Mouse (Mus musculus) frontal cortex, adult 2 months (tissue): Measurements from ENCODE around the gene Ddx55. TPM values are rescaled to one million over a fixed set of nuclear protein-coding genes. Genes with fewer than 3 reads are reported as not detected.
"Not testable (repeated sequence)": the region's sequence is repeated elsewhere in the genome, so short reads cannot be mapped to it uniquely, and the experiment has no call there.

ENCODE experiments used
- DNase-seq, 2 experiments: peaks; one replicate each; pipeline ENCODE4 v3.0.0; 2022; ENCODE audit warnings: low spot score in 1 of 2; ENCODE audit errors: extremely low spot score in 1 of 2
- polyA plus RNA-seq: library from polyadenylated mRNA; depleted of rRNA; stranded (reverse); fragments of >200 nt; gene quantifications from 2 replicates; pipeline ENCODE4 v1.2.3, GENCODE M21; 2012

Ddx55 gene
- polyA plus RNA-seq, 1 experiment, result 38.3 TPM

DNA sequence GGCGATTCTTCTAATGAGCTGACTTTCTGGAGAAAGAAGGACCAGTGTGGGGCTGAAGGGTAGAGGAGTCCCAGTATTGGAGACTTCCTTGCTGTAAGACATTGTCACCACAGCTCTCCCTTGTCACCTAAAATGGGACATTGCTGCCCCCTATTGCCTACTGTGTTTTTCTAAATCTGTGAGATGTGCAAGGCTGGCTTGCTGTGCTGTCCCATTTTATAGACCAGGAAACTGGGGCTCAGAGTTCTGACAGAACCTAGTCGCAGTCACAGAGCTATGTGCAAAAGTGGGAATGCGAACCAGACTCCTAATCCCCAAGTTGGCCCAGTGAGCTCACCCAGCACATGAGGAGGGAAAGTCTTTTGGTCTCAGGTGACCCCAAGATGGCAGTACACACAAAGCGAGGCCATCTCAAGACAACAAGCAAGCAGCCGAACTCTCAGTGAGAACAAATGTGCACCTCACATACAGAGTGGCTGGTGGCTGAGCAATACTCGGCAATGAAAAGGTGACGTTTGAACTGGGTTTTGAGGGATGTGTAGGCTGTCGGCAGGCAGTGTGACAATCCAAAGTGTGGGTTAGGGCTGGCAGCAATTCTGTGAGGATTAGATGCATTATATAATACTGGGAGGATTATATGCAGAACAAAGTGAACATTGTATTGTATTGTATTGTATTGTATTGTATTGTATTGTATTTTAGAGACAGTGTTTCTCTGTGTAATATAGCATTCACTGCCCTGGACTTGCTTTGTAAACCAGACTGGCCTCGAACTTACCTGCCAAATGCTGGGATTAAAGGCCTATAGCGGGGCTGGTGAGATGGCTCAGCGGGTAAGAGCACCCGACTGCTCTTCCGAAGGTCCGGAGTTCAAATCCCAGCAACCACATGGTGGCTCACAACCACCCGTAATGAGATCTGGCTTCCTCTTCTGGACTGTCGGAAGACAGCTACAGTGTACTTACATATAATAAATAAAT lies 13.6 kb upstream of the Ddx55 start:
- DNase-seq, result peak; percentile 52 to 90

DNA sequence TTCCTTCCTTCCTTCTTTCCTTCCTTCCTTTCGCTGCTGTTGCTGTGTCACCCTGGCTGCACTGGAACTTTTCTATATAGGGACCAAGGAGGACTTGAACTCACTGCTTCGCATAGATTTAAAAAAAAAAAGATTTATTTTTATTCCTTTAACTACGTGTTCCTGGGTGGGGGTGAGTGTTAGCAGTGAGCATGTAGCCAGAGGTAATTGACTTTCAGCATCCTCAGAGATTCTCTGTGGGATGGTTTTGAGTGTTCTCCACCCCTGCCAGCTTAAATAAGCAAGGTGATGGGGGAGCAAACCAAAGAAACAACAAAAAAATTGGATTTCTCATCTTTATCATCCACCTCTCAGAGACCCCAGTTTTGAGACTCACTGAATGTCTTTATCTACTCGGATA lies 12.8 kb upstream of the Ddx55 start:
- DNase-seq, result no peak

DNA sequence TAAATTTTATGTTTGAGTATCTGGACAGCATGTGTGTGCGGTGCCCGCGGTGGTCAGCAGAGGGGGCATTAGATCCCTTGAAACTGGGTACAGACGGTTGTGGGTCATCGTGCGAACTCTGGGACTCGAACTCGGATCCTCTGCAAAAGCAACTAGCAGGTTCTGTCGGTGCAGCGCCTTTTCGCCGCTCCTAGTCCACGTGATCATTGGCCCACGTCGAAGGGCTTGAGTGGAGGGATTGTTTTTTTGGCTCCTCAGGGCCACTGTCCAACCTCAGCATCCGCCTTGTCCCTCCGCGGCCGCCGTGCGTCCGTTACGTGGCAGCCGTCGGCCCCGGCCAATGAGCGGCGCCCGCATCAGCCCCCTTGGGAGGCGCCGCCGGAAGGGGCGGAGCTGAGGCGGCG lies 12.3 kb upstream of the Ddx55 start, which contains the start of gene Tmed2:
TSS of gene Tmed2 (plus strand) at position 313 of the 404 bp plus-strand sequence.
- peak; percentile 95 to 98 for DNase-seq

DNA sequence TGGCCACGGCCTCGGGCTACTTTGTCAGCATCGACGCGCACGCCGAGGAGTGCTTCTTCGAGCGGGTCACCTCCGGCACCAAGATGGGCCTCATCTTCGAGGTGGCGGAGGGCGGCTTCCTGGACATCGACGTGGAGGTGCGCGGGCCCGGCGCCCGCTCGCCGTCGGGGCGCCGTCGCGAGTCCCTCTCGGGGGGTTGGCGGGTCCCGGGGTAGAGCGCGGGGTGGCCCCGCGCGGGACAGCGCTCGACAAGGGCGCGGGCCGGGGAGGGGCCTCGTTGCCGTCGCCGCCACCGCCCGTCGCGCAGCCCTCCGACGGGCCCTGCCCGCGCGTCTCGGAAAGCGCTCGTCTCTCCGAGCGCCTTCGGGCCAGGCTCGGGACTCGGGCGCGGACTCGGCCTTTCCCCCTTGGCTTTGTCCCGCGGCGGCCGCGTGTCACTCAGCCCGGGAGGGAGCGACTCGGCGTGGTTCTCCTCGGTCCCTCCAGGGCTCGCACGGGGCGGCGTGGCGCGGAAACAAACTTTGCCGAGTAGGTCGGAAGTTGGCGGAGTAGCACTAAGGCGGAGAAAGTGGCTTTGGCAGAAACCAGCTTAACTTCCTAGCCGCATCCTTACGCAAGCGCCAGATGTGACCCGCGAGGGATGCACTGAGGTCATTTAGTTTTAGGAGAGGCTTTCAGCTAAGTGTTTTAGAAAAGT lies 11.6 kb upstream of the Ddx55 start:
- DNase-seq, result no peak

DNA sequence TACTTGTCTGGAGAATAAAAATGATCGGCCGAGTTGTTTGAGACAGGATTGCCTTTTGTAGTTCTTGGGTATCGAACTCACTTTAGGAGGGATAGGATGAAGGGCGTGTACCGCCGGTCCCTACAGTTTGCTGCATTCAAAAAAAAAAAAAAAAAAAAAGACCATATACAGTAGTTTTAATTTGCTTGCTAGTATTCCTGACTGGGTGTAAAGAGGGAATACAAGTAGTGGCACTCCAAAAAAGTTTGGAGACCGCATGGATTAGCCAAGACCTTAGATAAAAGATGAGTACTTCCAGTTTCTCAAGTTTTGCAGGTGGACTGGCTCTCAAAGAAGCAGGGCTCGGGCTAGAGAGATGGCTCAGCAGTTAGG lies 11.1 kb upstream of the Ddx55 start:
- no peak for DNase-seq

DNA sequence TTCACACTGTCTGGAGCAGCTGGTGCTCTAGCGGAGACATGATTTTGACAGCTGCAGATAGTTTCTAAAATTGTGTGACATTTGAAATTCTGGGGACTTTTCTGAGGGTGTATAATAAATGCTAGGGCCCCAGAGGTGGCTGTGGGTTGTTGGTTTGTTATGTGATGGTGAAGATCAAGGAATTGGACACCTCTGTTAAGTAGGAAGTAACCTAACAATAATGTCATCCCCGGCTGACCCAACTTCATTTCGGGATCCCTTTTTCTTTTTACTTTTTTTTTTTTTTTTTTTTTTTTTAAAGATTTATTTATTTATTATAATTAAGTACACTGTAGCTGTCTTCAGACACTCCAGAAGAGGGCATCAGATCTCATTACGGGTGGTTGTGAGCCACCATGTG lies 1.9 kb upstream of the Ddx55 start:
- DNase-seq, result not testable (repeated sequence)

DNA sequence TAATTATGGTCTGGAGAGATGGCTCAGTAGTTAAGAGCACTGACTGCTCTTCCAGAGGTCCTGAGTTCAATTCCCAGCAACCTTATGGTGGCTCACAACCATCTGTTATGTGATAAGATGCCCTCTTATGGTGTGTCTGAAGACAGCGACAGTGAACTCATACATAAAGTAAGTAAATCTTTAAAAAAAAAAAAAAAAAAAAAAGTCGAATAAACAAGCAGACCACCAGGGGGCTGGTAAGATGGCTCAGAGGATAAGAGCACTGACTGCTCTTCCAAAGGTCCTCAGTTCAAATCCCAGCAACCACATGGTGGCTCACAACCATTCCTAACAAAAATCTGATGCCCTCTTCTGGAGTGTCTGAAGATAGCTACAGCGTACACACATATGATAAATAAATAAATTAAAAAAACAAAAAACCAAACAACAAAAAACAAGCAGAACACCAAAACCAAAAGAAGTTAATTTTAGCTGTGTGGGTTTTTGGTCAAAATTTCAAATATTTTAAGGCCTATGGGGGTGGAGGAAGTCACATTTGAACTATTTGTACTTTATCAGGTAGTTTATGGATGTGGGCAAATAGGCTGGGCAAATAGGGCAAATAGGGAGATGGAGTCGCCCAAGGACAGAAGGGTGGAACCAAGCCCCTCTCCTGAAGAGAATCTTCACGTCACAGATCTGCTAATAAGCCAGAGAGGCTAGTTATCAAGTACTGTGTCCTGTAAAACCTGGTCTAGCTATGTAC lies 1.1 kb upstream of the Ddx55 start:
- not testable (repeated sequence) for DNase-seq

DNA sequence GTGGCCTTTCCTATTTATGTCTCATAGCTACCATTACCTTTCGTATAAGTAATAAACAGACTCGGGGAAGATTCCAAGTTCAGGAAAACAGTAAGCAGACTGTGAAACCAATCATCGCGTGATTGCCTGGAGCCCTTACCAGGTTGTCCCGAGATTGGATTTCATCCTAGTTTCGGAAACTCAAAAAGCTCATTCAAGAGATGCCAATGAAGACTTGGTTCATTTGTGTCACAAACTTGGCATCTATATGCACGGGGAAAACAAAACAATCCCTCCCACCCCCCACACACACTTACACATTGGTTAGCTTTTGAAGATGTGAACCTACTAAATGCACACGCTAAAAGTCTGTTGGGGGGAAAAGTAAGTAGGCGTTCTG lies 581 bp upstream of the Ddx55 start:
- no peak for DNase-seq

DNA sequence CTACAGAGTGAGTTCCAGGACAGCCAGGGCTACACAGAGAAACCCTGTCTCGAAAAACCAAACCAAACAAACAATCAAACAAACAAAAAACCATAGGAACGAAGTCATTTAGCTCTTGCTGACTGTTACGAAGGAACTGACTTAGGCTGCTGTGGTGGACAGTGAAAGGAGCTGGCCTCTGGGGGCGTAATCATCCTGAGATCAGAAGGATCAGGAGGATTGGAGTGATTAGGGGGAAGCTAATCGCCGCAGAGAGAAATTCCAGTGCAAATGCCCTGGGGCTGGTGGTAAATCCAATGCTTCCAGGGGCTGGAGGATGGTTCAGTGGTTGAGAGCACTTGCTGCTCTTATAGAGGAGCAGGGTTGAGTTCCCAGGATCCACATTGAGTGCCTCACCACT lies 943 bp downstream of the Ddx55 start:
- no peak for DNase-seq

DNA sequence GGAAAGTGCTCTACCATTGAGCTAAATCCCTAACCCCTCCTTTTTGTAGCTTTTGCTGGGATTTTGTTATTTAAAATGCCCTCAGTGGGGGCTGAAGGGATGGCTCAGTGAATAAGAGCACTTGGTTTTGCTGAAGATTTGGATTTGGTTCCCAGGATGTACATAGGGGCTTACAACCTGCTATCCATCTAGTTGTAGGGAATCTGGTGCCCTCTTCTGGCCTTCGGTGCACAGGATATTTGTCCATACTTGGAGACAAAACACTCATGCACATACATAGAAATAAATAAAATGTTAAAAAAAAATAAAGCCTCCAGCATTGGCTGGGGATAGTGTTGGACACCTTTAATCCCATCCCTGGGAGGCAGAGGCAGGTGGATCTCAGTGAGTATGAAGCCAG lies 2.5 kb downstream of the Ddx55 start:
- DNase-seq, result no peak

DNA sequence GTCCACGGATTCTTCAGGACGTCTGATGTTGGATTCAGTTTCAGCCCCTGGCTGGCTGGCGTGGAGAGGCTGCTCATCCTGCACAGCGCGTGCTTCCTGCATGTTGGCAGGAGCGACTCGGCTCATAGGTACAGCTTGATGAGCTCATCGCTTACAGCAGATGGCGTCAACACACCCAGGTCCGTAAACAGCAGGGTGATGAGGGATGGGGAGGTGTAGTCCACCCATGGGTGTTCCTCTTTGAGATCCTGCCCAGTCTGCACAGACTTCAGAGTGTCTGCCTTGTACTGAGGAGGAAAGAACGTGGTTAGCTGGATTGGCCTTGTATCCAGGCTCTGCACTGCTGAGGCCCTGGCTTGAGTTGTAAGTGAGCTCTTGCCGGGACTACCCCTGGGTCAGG lies 18.4 kb downstream of the Ddx55 start:
- DNase-seq, result peak; percentile 63 to 74

DNA sequence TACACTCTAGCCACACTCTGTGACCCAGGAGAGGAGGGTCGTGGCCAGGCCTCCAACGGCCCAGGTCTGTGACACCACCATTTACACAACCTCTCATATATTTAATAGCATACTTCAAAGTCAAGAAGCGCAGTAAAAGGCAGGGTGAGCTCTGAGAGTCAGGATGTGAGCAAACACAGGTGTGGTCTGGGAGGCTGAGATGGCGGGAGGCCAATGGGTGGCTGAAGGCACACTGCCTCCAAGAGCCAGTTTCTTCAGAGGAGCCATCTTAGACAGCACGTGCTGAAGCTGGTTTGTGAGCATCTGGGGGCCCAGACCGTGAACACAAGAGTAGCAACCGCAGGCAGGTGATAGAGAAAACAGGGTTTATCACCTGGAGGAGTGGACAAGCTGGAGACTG lies 22.8 kb downstream of the Ddx55 start:
- no peak for DNase-seq

DNA sequence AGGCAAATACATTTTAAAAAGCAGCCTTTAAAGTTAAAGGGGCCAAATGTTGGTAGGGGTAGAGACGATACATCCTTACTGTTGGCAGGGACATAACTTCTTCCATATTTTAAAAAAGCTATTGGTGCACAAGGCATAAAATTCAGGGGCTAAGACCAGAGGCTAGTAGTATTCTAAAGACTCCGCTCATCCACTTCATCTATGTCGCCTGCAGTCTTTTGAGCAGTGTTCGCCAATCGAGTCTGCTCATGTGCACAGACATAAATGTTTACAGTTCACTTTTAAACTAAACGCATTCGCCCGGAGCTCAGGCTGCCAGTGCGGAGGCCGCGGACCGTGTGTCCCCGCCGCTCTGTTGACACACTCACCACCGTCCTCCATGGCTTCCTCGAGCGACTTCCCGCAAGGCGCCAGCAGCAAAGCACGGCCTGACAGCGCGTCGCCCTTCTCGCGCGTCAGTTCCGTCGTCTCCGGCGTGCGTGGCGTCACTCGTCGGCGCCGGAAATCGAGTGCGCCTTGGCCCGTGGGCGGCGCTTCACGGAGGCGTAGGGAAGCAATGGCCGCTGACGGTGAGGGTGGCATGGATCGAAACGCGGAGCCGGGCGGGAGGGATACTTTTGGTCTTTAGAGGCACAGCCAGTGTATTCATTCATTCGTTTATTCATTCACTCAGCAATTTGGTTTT lies 26.1 kb downstream of the Ddx55 start, which contains the start of the genes Eif2b1 and Gtf2h3:
TSS of gene Eif2b1 (minus strand) at position 499 of the 685 bp plus-strand sequence.
TSS of gene Gtf2h3 (plus strand) at position 508 of the 685 bp plus-strand sequence.
- DNase-seq, result peak; percentile 83 to 97

DNA sequence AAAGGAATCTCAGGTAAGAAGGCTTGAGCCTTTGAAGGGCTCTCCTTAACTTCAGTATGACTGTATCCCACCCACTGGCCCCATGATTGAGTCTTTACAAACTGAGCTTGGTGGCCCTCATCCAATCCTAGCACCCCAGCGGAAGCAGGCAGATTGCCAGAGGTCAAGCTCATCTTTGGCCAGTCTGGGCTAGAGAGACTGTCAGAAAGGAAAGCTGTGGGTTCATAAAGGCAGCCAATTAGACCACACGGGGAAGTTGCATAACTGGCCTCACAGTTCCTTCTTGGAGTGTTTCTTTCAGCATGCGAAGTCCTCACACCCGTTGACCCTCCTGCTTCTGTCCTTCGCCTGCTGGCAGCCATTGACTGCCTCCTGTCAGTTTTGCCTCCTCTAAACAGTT lies 29.9 kb downstream of the Ddx55 start:
- no peak for DNase-seq

DNA sequence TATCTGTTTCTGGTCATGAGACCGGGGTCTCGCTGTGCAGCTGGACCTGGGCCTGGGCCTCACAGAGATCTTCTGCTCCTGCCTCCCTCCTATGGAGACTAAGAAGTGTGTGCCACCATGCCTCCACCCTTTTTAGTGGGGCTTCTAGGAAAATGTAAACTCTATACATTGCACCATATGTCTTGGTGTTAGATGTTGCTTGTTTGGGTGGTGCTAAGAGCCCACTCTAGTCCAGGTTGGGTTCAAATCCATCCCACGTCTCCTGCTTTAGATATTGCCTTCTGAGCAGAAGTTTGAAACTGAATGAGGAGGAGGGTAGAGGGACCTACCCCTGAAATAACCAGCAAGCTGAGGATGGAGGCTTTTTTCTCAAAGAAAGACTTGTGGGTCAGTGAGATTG lies 40.1 kb downstream of the Ddx55 start:
- DNase-seq, result peak in 1 of 2 experiments; percentile 38

DNA sequence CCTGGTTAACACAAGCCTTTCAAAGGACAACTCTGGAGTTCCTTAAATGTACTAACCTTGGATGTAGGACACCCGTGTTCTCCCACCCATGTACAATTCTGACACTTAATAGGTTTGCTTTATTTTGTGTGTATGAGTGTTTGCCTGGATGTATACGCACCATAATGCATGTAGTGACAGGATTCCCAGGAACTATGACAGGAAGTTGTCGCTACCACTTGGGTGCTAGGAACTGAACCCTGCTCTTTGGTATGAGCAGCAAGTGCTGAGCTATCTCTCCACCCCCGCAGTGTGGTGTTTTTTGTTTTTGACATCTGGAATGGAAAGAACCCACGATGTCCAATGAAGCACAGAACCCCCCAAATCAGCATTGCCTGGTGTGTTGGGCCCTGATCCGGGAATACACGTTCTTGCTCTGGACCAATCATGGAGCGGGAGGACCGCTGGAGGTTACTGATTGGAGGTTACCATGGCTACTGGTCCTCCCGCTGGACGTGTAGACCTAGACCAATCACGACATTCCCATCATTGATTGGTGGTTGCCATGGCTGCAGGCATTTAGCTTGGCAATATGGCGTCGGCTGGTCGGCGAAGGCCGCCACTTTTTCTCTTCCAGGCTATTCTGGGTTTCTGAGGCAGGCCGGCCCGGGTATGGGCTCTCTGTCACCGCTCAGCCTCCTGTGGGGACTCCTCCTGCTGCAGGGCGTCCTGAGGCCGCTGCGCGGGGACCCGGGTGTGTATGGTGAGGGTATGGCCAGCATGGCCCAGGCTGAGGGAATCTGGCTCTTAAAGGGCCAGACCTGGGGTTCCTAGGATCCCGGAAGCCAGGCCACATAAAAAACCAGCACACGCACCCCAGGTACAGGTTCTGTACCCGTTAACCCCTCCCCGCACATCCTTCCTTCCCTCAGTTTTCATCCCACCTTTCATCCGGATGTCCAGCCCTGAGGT lies 45.8 kb downstream of the Ddx55 start:
- DNase-seq, result peak; percentile 95 to 97

DNA sequence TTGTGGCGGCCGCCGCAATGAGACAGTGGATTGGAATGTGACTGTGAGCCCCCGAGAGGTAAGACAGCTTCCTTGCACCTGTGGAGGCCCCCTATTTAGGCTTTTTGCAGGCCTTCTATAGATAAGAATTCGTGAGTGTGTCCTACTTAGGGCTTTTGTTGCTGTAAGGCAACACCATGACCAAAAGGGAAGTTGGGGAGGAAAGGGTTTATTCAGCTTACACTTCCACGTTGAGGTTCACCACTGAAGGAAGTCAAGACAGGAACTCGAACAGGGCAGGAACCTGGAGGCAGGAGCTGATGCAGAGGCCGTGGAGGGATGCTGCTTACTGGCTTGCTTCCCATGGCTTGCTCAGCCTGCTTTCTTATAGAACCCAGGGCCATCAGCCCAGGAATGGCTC lies 47.1 kb downstream of the Ddx55 start:
- not testable (repeated sequence) for DNase-seq

DNA sequence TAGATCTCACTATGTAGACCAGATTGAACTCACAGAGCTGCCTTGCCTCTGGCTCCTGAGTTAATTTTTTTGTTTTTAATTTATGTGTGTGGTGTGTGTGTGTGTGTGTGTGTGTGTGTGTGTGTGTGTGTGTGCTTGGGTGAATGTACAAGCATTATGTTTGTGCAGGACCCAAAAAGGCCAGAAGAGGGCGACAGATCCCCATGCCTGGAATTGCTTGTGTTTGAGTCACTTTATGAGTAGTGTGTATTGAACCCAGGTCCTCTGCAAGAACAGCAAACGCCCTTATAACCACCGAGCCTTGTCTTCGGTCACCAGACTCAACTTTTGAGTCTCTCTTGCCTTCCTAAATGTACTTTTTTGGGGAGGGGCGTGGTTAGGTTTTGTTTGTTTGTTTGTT lies 49.7 kb downstream of the Ddx55 start:
- peak in 1 of 2 experiments; percentile 59 for DNase-seq

DNA sequence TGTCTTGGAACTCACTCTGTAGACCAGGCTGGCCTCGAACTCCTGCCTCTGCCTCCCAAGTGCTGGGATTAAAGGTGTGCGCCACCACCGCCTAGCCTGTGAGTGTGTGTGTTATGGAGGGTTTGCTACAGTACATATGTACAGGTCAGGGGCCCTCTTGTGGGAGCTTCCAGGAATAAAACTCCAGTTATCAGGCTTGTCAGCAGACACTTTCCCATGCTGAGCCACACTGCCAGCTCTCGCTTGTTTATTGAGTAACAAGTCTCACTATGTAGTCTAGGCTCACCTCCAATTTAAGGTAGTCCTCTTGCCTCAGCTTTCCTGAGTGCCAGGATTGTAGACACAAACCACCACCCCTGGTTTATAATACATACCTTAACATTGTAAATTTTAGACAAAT lies 51.6 kb downstream of the Ddx55 start:
- no peak for DNase-seq
